Mouse (Mus musculus): Measurements from ENCODE around the gene Cd180.

Gene Cd180

DNA sequence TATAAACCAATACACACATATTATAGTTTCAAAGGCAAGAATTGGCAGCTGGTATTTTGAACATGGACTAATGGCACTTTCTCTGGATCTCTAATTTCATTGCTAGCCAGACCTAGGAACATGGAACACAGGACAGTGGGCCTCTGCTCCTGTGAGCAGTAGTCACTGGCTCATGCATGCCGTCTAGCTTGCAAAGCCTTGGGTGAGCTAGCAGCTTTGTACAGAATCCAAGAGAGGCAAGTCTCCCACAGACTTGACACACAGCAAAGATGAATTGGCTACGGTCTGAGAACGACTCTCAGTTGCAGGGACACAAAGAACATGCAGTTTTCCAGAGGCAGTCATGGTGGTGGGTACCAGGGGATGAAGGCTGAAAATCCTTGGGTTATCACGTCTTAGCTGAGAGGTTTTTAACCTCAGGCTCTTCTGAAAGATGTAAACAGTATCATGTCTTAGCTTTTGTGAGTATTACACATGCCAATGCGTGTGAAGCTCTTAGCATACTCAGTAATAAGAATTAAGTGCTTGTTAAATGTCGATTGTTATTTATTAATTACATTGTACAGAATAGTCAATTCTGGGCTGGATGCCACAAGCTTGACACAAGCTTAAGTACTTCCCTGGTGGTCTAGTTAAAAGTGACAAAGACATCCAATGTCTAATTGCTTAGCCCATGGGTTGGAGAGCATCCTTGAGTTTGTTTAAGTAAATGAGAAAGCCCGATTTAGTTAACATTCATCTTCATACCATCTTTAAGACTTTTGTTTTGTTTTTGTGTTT lies 90.4 kb downstream of the Cd180 start:
- DNase-seq (ENCODE audit: low read depth, low spot score) = peak; percentile 23

DNA sequence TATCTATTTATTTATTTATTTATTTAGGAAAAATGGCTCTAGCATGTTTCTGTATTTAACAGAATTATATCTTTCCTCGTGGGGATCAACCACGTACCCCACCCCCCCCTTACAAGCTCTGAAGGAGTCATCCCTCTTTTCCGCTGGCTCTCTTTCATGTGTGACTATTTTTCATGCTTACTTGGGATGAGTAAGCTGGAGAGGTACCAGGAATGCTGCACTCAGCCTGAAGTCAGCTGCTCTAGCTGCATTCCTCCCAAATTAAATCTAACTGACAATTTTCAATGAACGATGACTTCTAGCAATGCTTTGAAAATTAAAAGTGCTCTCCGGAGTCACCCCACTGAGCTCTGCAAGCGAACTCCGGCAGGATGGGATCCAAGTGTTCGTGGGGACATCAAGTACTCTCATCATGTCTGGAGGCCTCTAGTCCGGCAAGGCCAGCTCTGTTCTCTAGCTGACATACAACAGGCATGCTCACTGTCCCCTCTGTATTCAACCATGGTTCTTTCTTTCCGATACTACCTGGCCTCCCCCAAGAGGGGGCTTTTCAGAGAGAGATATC lies 93.4 kb downstream of the Cd180 start:
- peak; percentile 76 for DNase-seq (ENCODE audit: low read depth, low spot score)
